Mouse (Mus musculus): ENCODE measurements around the gene Gpbp1.
A peak's percentile ranks its signal among the peaks of the same experiment; 100 is the strongest.

Gene Gpbp1

DNA sequence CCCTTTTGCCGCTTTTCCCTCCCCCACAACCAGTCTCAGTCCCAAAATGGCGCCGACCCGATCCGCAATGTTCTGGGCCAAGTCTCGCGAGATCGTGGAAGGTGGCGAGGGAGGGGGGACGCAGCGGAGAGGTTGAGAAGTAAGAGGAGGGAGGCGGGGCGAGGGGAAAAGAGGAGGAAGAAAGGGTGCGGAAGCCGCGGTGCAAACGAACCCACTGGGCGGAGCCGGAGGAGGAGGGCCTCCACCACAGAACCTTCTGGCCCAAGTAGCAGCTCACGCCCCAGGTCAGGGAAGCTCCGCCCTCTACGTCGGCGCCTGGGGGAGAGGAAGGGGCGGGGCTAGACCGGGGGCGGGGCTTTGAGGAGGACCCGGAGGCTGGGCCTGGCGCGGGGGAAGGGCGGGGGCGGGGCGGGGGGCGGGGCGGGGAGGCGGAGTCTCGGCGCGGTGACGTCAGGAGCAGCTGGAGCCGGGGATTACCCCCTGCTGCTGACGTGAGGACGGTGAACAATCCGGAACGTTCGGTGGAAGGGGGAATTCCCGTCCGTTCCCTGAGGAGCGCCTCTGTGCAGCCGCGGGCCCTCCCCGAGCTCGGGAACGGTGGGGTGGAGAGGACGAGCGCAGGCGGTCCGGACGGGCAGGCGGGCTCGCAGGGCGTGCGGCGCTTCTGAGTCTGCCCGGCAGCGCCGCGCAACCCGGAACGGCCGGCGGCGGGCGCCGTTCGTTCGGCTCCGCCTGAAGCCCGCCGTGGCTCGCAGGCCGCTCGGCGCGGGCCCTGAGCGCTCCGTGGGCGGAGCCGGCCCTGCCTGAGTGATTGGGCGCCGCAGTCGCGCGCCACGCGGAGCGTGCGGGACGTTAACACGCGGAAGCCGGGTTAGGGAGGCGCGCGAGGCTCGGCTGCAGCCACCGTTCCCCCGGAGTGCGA, at the start of gene Gpbp1:
Gene Gpbp1, minus strand, starts transcription at position 310 of the 922 bp plus-strand sequence.
- peak; percentile 100 for DNase-seq (ENCODE audit: low spot score)

DNA sequence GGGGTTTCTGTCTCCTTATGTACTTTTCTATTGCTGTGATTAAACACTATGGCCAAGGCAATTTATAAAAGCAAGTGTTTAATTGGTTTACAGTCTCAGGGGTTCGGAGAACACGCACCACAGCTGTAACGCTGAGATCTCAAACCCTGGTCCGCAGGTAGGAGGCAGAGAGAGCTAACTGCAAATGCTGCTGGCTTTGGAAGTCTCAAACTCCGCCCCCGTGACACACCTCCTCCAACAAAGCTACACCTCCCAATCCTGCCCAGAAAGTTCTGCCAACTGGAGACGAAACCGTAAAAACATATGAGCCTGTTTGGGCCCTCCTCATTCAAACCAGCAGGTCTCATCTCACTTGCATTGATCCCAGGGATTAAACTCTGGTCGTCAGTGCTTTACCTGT, 47.8 kb upstream of the Gpbp1 start:
- no peak for DNase-seq (ENCODE audit: low spot score)

GRCm38 (mm10) chr13:111536207-111536887, 46.4 kb upstream of the Gpbp1 start:
- no peak for DNase-seq (ENCODE audit: low spot score)

- no peak for DNase-seq (ENCODE audit: low spot score)
Measured at GRCm38 (mm10) chr13:111534131-111534530, 44.2 kb upstream of the Gpbp1 start.

DNA sequence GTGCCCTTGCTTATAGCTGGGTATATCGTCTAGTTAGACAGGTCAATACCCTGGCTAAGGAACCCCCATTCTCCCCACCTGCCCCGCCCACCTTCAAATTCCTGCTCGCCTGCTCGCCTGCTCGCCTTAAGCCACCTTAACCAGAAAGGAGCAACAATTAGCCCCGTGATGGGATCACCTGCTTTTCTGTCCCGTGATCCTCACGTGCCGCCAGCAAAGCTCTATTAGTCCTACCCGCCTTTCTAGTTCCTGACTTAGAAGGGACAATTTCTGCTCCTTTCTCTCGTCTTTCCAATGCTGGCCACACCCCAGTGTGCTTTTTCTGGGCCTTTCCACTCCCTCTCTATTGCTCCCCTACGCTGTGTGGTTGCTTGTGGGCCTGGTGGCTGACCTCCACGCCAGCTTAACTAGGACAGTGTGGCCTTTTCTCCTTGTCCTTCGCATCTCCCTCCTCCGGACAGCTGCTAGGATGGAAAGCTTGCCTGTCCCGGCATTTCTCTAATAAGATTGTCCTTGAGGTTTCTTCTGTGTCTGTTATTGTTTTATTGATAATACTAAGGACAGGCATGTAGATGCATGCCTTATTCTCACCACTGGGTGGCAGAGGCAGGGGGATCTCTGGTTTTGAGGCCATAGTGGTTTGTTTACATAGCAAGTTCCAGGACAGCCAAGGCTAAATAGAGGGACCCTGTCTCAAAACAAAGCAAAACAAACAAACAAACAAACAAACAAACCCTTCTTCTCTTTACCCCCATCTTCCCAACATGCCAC, 42.5 kb upstream of the Gpbp1 start:
- DNase-seq (ENCODE audit: low spot score), result peak; percentile 33

GRCm38 (mm10) chr13:111531701-111532100, 41.8 kb upstream of the Gpbp1 start:
- DNase-seq (ENCODE audit: low spot score), result no peak

DNA sequence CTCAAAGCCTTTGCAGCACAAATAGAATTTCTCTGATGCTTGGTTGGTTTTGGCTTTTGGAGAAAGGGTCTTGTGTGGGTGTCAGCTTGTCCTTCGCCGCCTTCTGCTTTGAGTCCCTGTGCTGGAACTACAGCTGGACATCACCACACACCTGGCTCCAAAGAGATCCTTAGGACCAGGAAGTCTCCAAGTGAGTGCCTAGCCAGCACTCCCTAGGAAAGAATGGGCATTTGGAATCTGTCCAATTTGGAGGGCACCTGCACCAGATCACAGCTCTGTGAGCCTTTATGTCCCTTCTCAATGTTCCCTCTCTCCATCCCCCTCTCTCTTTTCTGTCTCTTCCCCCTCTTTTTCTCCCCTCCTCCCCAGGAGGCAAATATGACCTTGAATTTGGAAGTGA, 34.4 kb upstream of the Gpbp1 start:
- no peak for DNase-seq (ENCODE audit: low spot score)

GRCm38 (mm10) chr13:111522336-111522735, 32.4 kb upstream of the Gpbp1 start:
- DNase-seq (ENCODE audit: low spot score), result no peak

DNA sequence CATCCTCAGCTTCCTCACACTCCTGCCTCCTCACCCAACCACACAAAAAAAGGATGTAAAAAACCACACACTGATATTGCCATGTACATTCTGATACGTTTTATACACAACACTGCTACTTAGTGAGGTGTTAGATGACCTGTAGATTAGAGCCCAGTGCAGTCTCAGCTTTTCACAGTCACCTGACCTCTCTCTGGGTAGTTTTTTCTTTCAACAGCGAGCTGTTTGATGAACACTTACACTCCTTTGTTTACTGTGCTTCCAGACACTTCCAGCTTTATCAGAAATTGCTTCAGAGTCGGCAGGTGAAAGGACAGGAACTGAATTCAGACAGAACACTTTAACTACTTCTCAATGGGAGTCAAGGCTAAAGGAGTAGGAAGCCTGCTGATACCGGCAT, 30.5 kb upstream of the Gpbp1 start:
- DNase-seq (ENCODE audit: low spot score), result no peak

GRCm38 (mm10) chr13:111518332-111518731, 28.4 kb upstream of the Gpbp1 start:
- no peak for DNase-seq (ENCODE audit: low spot score)

DNA sequence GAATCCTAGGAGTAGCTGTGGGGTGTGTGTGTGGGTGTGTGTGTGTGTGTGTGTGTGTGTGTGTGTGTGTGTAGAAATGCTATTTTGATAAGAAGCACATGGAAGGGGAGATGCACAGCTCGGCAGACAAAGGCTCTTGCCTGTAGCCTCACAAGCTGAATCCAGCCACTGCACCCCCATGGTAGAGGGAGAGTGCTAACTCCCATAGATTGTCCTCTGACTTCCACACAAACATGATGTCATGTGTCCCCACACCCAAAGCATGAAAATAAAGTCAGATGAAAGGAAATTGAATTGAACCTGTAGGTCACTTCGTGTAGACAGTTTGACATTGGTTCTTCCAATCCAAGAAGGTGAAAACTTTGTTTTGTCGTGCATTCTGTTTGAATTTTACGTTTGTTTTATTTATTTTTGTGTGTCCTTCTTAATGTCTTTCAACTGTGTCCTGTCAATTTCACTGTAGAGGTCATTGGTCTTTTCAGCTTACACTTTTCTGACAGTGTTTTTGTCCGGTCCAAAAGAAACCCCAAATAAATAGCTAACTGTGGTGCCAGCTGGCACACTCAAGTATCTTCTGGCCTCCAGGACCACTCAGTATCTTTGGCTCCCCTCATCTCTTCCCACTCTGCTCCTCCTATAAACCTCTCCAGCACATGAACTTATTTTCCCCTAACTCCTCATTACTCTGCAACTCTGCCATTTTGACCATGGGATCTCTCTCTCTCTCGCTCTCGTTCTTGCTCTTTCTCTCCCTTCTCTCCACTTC, 26.7 kb upstream of the Gpbp1 start:
- DNase-seq (ENCODE audit: low spot score), result no peak

DNA sequence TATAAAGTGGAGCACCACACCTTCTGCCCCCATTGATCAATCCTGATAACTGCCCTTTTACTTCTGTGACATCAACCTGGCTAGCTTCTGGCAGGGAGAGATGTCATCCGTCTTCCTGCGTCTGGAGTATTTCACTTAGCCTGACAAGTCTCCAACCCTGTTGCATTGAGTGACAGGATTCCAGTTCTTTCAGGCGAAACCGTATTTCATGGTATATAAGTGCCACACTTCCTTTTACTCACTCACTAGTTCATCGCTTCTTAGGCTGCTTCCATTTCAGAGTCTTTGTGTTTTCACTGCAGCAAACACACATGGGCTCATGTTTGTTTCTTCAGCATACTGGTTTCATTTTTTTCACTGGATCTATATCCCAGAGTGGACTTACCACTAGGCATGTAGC, 19.5 kb upstream of the Gpbp1 start:
- no peak for DNase-seq (ENCODE audit: low spot score)

- DNase-seq (ENCODE audit: low spot score), result no peak
Measured at GRCm38 (mm10) chr13:111508645-111509044, 18.7 kb upstream of the Gpbp1 start.

- no peak for DNase-seq (ENCODE audit: low spot score)
Measured at GRCm38 (mm10) chr13:111494330-111495029, 4.6 kb upstream of the Gpbp1 start.

- no peak for DNase-seq (ENCODE audit: low spot score)
Measured at GRCm38 (mm10) chr13:111491046-111491756, 1.3 kb upstream of the Gpbp1 start.

DNA sequence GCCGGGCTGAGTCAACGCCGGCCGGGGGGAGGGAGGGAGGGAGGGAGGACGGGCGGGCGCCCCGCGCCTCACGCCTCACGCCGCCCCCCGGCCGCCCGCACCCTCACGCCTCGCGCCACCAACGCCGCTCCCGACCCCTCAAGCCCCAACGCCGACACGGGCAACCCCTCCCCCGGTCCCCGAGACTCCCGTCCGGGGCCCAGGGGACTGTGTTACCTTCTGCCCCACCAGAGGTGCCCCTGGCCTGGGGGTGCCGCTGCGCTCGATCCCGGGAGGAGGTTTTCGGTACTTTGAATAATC, 459 bp downstream of the Gpbp1 start:
- DNase-seq (ENCODE audit: low spot score), result no peak

DNA sequence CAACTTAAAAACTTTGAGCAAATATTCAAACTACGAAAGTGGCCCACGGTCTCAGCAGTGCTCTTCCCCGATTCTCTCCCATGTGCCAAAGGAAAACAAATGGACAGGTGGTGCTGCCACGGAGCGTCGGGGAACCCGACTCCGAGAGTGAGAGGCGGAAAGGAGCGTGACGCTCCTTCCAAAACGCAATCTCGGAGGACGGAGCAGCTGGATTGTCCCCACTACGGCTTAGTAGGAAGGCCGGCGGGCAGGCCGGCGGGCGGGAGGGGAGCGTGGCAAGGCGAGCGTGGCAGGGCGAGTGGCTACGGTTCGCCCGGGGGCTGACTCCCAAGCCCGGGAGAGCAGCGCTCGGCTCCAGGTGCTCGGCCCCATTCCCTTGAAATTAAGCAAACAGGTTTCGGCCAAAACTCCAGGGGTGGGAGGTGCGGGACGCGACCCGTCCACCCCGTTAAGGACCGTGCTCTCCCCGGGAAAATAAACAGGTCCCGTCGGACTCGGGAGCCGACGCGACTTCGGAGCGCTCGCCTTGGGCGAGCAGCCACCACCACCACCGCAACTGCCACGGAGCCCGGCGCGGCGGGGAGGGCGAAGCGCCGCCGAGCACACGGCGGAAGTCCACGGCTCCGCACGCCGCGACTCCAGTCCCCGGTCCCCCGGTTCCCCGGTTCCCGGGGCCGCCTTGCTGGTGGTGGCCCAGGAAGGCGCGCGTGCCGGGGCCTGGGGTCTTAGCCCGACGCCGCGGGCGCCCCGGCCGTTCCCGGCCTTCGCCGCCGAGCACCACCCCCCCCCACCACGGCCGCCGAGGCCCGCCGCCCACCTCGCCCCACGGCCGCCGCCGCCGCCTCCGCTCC, 1.0 kb downstream of the Gpbp1 start:
- peak; percentile 70 for DNase-seq (ENCODE audit: low spot score)

- no peak for DNase-seq (ENCODE audit: low spot score)
Measured at GRCm38 (mm10) chr13:111477695-111478094, 12.2 kb downstream of the Gpbp1 start.

GRCm38 (mm10) chr13:111470562-111471237, 19.2 kb downstream of the Gpbp1 start:
- DNase-seq (ENCODE audit: low spot score), result no peak
